7 mouse cellular contexts compared by ENCODE assay signal in genomic region chr9:44579392-44579791, GRCm38 (mm10). TPM values are rescaled to one million over a fixed set of nuclear protein-coding genes. Genes with fewer than 3 reads are reported as not detected.
A peak's percentile ranks its signal among the peaks of the same experiment; 100 is the strongest.
DNase-seq lines count a peak whose midpoint lies in the region; ATAC-seq and TF ChIP-seq lines count a peak whose summit lies in the region.

No protein-coding gene starts in this region.

- H3K4me3 ChIP-seq in intestine, postnatal 0 days (ENCODE audit: low read depth, low read length), result no peak overlapping the region
- H3K4me3 ChIP-seq in megakaryocyte, embryonic 14.5 days (replicated peaks), result peak overlapping the region; percentile 84

- no peak for TF ChIP-seq CTCF in intestine, postnatal 0 days (IDR thresholded peaks at IDR 0.05; ENCODE audit: low read depth)

- WGBS in intestine, postnatal 0 days, result 39% methylated on average over 6 of the region's 6 CpGs

- H3K27ac ChIP-seq in intestine, postnatal 0 days (ENCODE audit: low read depth, low read length), result no peak overlapping the region

- H3K4me2 ChIP-seq in intestine, postnatal 0 days (replicated peaks; ENCODE audit: low read depth), result 0 out of 2 replicates have a peak overlapping the region, but pooled peaks have one; percentile 32

- peak; percentile 86 for DNase-seq in MEL-GATA-1-ER (ENCODE audit: extremely low read depth, low read depth)
- peak; percentile 68 for DNase-seq in thymus, postnatal 25 days
- DNase-seq in layer of hippocampus, postnatal 25 days (ENCODE audit: extremely low spot score in 1 of 2, low spot score in 1 of 2), result no peak
- DNase-seq in embryo, embryonic 11 days, result no peak

- peaks cover 4% of the 10 kb centered on the region; the same call in 1 of the 2 replicates for H3K9me3 ChIP-seq in intestine, postnatal 0 days (ENCODE audit: control insufficient read depth)
- peaks cover 9% of the 10 kb centered on the region; the same call in 1 of the 2 replicates for H3K9me3 ChIP-seq in megakaryocyte, embryonic 14.5 days

- no peaks in the 10 kb centered on the region for H3K27me3 ChIP-seq in intestine, postnatal 0 days (replicated peaks; ENCODE audit: control insufficient read depth, insufficient read depth, low read length)
- H3K27me3 ChIP-seq in megakaryocyte, embryonic 14.5 days (replicated peaks), result no peaks in the 10 kb centered on the region

- 0 out of 2 replicates have a peak, but pooled peaks cover 5% of the 10 kb centered on the region for H3K4me1 ChIP-seq in intestine, postnatal 0 days (replicated peaks; ENCODE audit: control insufficient read depth, insufficient read depth, low read length)
- H3K4me1 ChIP-seq in megakaryocyte, embryonic 14.5 days, result peaks cover 26% of the 10 kb centered on the region

- H3K9ac ChIP-seq in intestine, postnatal 0 days (ENCODE audit: low read depth, low read length), result no peak overlapping the region

- no peaks in the 10 kb centered on the region for H3K36me3 ChIP-seq in intestine, postnatal 0 days (ENCODE audit: control insufficient read depth, insufficient read depth)
- no peaks in the 10 kb centered on the region for H3K36me3 ChIP-seq in megakaryocyte, embryonic 14.5 days (replicated peaks; ENCODE audit: low read length)

- peak; percentile 90 for ATAC-seq in common myeloid progenitor, adult 5-6 weeks (replicated peaks; ENCODE audit: low read depth, poor library complexity, severe bottlenecking)
- no peak for ATAC-seq in intestine, postnatal 0 days

RNA-seq across cellular contexts. Expression of gene Cxcr5, which starts 17.7 kb away (rescaled TPM):
- total RNA-seq in common myeloid progenitor, adult 5-6 weeks (2017), result not detected in 2 replicates
- 0.21 and 0.25 TPM in 2 replicates for polyA plus RNA-seq in intestine, postnatal 0 days (2015; fragmentation: Nextera tagmentation; extraction: Ambion mirVana)
- polyA plus RNA-seq in megakaryocyte, embryonic 14.5 days (2012; ENCODE audit: insufficient read depth, low replicate concordance), result not detected in 2 replicates
- not detected for total RNA-seq in layer of hippocampus, postnatal 25 days (2021)

RNA-seq across cellular contexts. Expression of gene Ddx6, which starts 25.3 kb away (rescaled TPM):
- total RNA-seq in common myeloid progenitor, adult 5-6 weeks (2017), result 101 and 143 TPM in 2 replicates
- polyA plus RNA-seq in intestine, postnatal 0 days (2015; fragmentation: Nextera tagmentation; extraction: Ambion mirVana), result 7.3 and 9.5 TPM in 2 replicates
- 4.1 and 10.8 TPM in 2 replicates for polyA plus RNA-seq in megakaryocyte, embryonic 14.5 days (2012; ENCODE audit: insufficient read depth, low replicate concordance)
- total RNA-seq in layer of hippocampus, postnatal 25 days (2021), result 100 to 1,000 TPM; 117 to 126 TPM

Comparison
In these comparisons a context has a peak if more than half of its experiments do, and no peak if none do; other contexts are left out.
1. DNase-seq: peak in MEL-GATA-1-ER (single experiment) and thymus, postnatal 25 days (single experiment); none in layer of hippocampus, postnatal 25 days (0 of 2) and embryo, embryonic 11 days (single experiment).